Mouse (Mus musculus) forebrain, postnatal 0 days (tissue): Measurements from ENCODE around the gene Car14. TPM values are rescaled to one million over a fixed set of nuclear protein-coding genes. Genes with fewer than 3 reads are reported as not detected.

Experiments
- ATAC-seq: fragments of 200-750 bp; cut with Nextera tagmentation; 2 replicates; pipeline ENCODE4 v1.8.0; 2017; ENCODE audit warnings: mild to moderate bottlenecking, moderate library complexity
- DNase-seq: peaks from one replicate; pipeline ENCODE4 v3.0.0-alpha.2; 2015
- H3K27ac ChIP-seq: fragments of 300-500 bp; sonication (generic); 2 replicates; pipeline ENCODE4 v1.5.1; 2014; ENCODE audit warnings: low read depth, mild to moderate bottlenecking, antibody characterized with exemption, low read length, moderate library complexity, mixed read lengths
- H3K27me3 ChIP-seq: fragments of 300-500 bp; sonication (generic); 2 replicates; pipeline ENCODE4 v1.6.1; 2014; ENCODE audit warnings: mild to moderate bottlenecking, low read length, mixed read lengths; ENCODE audit not compliant: insufficient read depth
- H3K36me3 ChIP-seq: fragments of 300-500 bp; sonication (generic); 2 replicates; pipeline ENCODE4 v1.6.1; 2014; ENCODE audit warnings: mild to moderate bottlenecking, moderate library complexity; ENCODE audit not compliant: insufficient read depth
- H3K4me1 ChIP-seq: fragments of 300-500 bp; sonication (generic); 2 replicates; pipeline ENCODE4 v1.6.1; 2014; ENCODE audit warnings: antibody characterized with exemption; ENCODE audit not compliant: insufficient read depth
- H3K4me2 ChIP-seq: fragments of 300-500 bp; sonication (generic); 2 replicates; pipeline ENCODE4 v1.6.1; 2014; ENCODE audit warnings: low read depth, mild to moderate bottlenecking, moderate library complexity
- H3K4me3 ChIP-seq: fragments of 300-500 bp; sonication (generic); 2 replicates; pipeline ENCODE4 v1.5.1; 2014; ENCODE audit warnings: low read depth, low read length, mixed read lengths
- H3K9ac ChIP-seq: fragments of 300-500 bp; sonication (generic); 2 replicates; pipeline ENCODE4 v1.6.1; 2014; ENCODE audit warnings: mild to moderate bottlenecking
- H3K9me3 ChIP-seq: fragments of 300-500 bp; sonication (generic); 2 replicates; pipeline ENCODE4 v1.6.1; 2016; ENCODE audit warnings: low read length
- CTCF ChIP-seq: sonication (generic); IDR thresholded peaks from 2 replicates; pipeline ENCODE4 v1.5.1; 2016; ENCODE audit warnings: antibody characterized with exemption, control low read depth, low read depth
- WGBS: fragments of 180-500 bp; shearing (Covaris S2); extraction: QIAGEN DNeasy Blood & Tissue Kit; methylation state at CpG from one replicate; pipeline ENCODE4 v1.1.7; 2014; 5-methylcytosine and 5-hydroxymethylcytosine counted together
- polyA plus RNA-seq: library from polyadenylated mRNA; unstranded; fragments of >200 nt; fragmentation: Nextera tagmentation; extraction: Ambion mirVana; gene quantifications from 2 replicates; pipeline ENCODE4 v1.2.1, GENCODE M21; 2015
- total RNA-seq: library from RNA; depleted of rRNA; stranded (reverse); fragments of >200 nt; gene quantifications from 2 replicates; pipeline ENCODE4 v1.2.3, GENCODE M21; 2014

Car14 gene
- total and polyA plus RNA-seq, 2 experiments from 2014 or later = 5.0 to 12.8 TPM

DNA sequence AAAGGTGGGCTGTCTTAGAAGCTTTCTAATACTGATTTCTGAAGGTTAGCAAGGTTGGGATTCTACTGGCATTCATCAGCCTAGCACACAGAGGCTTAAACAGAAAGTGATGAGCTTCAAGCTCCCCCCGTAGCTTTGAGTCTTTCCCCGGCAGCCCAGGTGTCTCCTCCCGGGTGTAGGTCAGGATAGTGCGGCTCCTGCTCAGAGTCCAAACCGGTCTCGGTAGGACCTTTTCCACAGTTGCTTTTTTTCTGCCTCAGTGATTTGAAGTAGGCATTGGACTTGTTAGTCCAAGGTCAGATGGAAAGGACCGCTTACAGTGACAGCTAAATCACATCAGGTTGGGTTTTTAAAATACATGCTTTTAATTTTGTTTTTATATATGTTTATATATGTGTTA, 28.1 kb upstream of the Car14 start:
- Histone ChIP-seq H3K9ac (no peak overlapping the region), H3K4me3 (no peak overlapping the region), H3K9me3 (no peaks in the 10 kb centered on the region), H3K27me3 (no peaks in the 10 kb centered on the region), H3K4me1 (no peaks in the 10 kb centered on the region), H3K36me3 (peaks cover 22% of the 10 kb centered on the region), H3K27ac (no peak overlapping the region), H3K4me2 (no peak overlapping the region)
- 92% methylated on average over 7 of the region's 7 CpGs for WGBS
- ATAC-seq (no peak), DNase-seq (no peak)
- TF ChIP-seq CTCF = no peak

DNA sequence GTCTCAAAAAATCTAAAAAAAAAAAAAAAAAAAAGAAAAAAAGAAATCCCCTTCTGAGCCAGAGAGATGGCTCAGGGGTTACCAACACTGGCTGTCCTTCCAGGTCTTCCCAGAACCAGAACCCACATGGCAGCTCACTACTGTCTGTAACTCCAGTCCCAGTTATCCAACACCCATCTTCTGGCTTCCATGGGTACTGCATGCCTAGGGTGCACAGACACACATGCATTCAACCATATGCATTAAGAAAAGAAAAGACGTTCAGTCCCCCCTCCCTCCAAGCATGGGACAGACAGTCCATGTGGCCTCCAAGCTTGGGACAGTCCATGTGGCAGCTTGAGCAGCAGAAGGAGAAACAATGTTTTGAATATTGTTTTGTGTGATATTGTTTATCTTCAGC, 27.7 kb upstream of the Car14 start:
- Histone ChIP-seq H3K27me3 (no peaks in the 10 kb centered on the region), H3K9ac (no peak overlapping the region), H3K27ac (no peak overlapping the region), H3K36me3 (peaks cover 18% of the 10 kb centered on the region), H3K4me1 (no peaks in the 10 kb centered on the region), H3K9me3 (no peaks in the 10 kb centered on the region), H3K4me3 (no peak overlapping the region), H3K4me2 (no peak overlapping the region)
- WGBS = 44% methylated on average over 1 of the region's 1 CpGs
- ATAC-seq = no peak
- no peak for DNase-seq
- no peak; the same call in 1 of the 2 replicates for TF ChIP-seq CTCF

DNA sequence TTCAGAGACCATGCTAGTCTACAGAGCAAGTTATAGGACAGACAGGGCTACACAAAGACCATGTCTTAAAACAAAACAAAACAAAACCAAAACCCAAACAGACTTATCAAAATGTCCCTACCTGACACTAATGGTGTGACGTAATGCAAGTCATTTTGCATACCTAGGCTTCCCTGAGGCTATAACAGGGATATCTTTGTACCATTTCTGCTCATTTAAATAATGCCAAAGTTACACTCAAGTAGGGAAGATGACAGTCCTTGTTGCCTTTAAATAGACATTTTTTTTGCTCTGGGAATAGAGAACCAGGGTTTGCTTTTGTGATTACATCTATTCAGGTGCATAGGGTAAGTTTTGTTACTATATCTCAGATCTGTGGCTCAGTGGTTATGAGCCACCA, 27.0 kb upstream of the Car14 start:
- Histone ChIP-seq H3K9ac (no peak overlapping the region), H3K27ac (no peak overlapping the region), H3K27me3 (no peaks in the 10 kb centered on the region), H3K9me3 (no peaks in the 10 kb centered on the region), H3K4me2 (no peak overlapping the region), H3K4me3 (no peak overlapping the region), H3K36me3 (peaks cover 15% of the 10 kb centered on the region), H3K4me1 (no peaks in the 10 kb centered on the region)
- 90% methylated on average over 1 of the region's 1 CpGs for WGBS
- TF ChIP-seq CTCF = no peak
- no peak for DNase-seq
- ATAC-seq = no peak

DNA sequence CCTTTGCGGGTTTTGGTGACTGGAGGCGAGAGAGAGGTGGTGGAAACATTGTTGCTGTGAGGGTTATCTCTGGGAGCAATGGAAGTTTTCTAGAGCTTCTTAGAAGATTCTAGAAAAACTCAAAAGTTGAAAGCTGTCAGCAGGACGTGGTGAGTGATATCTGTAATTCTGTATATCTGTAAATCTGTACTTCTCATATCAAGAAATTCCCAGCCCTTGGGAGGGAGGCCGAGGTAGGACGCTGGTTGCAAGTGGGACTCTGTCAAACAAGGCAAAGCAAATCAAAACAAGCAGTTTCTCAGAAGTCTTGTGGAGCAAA, 25.9 kb upstream of the Car14 start:
- no peak for DNase-seq

DNA sequence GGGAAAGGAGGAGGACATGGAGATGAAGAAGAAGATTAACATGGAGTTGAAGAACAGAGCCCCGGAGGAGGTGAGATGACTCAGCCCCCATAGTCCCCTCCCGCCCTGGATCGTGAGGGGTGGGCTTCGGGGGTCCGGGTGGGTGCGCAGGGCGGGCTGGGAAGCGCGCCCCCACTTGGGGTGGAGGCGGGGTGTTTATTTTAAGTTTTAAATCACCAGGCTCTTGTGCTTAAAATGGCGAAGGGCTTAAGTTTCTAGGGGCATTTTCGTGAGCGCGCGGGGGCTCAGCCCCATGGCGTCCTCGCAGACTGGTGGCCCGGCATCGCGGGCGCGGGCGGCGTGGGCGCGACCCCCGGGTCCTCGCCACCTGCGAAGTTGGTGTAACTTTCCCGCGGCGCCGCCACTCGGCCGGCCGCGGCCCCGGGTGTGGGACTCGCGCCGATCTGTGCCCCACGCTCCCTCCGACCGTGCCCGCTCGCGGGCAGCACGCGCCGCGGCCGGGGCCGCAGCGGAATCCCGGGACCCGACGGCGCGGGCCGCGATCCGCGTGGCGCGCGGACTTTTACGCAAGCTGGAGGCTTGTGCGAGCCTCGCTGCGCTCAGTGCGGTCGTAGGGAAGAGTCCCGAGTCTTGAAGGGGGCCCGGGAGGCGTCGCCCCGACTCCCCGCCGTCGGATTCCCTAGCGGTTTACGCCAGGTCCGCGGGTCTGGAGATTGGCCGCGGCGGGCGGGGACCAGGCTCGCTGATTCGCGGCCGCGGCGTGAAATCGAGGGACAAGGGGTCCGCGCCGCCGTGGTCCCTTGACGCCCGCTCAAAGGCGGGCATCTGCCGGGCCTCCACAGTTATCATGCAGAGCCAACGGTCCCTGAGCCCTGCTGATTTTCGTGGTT, 25.3 kb upstream of the Car14 start:
- Histone ChIP-seq H3K4me3 (peak overlapping the region; percentile 74), H3K4me1 (no peaks in the 10 kb centered on the region), H3K27me3 (no peaks in the 10 kb centered on the region), H3K9me3 (no peaks in the 10 kb centered on the region), H3K9ac (peak overlapping the region; percentile 67), H3K27ac (peak overlapping the region; percentile 86), H3K4me2 (peak overlapping the region; percentile 76), H3K36me3 (peaks cover 12% of the 10 kb centered on the region)
- WGBS = 1% methylated on average over 92 of the region's 105 CpGs
- DNase-seq = peak; percentile 47
- ATAC-seq = peak; percentile 28
- no peak for TF ChIP-seq CTCF

More for the DNA sequence above, 25.9 kb upstream of the Car14 start:
- Histone ChIP-seq H3K4me3 (peak overlapping the region; percentile 74), H3K4me2 (peak overlapping the region; percentile 76), H3K9me3 (no peaks in the 10 kb centered on the region), H3K4me1 (no peaks in the 10 kb centered on the region), H3K27ac (0 out of 2 replicates have a peak overlapping the region, but pooled peaks have one; percentile 86), H3K36me3 (peaks cover 15% of the 10 kb centered on the region), H3K27me3 (no peaks in the 10 kb centered on the region), H3K9ac (peak overlapping the region; percentile 67)
- WGBS = 0% methylated on average over 5 of the region's 5 CpGs
- no peak for TF ChIP-seq CTCF
- no peak for ATAC-seq

- peak; percentile 100 for ATAC-seq
- Histone ChIP-seq H3K27me3 (no peaks in the 10 kb centered on the region), H3K9ac (peak within 1 kb of the TSS; percentile 67), H3K9me3 (no peaks in the 10 kb centered on the region), H3K4me3 (peak within 1 kb of the TSS; percentile 74), H3K4me1 (no peaks in the 10 kb centered on the region), H3K4me2 (peak within 1 kb of the TSS; percentile 76), H3K27ac (peak within 1 kb of the TSS; percentile 86), H3K36me3 (peaks cover 3% of the 10 kb centered on the region; the same call in 1 of the 2 replicates)
- WGBS = under 1% methylated on average over 49 of the region's 49 CpGs
- DNase-seq = peak; percentile 99
- no peak; the same call in 1 of the 2 replicates for TF ChIP-seq CTCF
These were observed 24.4 kb upstream of the Car14 start, which contains the start of gene Anp32e for GRCm38 (mm10) chr3:95928658-95929503. TSS of gene Anp32e (plus strand) at chr3:95929246.

GRCm38 (mm10) chr3:95928261-95928657, 23.8 kb upstream of the Car14 start:
- Histone ChIP-seq H3K4me3 (peak overlapping the region; percentile 74), H3K27ac (0 out of 2 replicates have a peak overlapping the region, but pooled peaks have one; percentile 21), H3K9me3 (no peaks in the 10 kb centered on the region), H3K27me3 (no peaks in the 10 kb centered on the region), H3K36me3 (no peaks in the 10 kb centered on the region), H3K4me1 (no peaks in the 10 kb centered on the region), H3K9ac (no peak overlapping the region), H3K4me2 (peak overlapping the region; percentile 72)
- DNase-seq (no peak), ATAC-seq (no peak)
- 72% methylated on average over 6 of the region's 6 CpGs for WGBS
- TF ChIP-seq CTCF = no peak
